Mouse (Mus musculus): ENCODE results near the gene Flt3l.

GRCm38 (mm10) chr7:45155590-45155989 lies 19.4 kb upstream of the Flt3l start:
- TF ChIP-seq EP300 (IDR thresholded peaks at IDR 0.05; ENCODE audit: low read depth): no peak
- no peak for TF ChIP-seq CTCF (IDR thresholded peaks at IDR 0.05; ENCODE audit: low read depth)

All from liver, postnatal 0 days (tissue).